Mouse (Mus musculus): ENCODE results near the gene Mtor.

DNA sequence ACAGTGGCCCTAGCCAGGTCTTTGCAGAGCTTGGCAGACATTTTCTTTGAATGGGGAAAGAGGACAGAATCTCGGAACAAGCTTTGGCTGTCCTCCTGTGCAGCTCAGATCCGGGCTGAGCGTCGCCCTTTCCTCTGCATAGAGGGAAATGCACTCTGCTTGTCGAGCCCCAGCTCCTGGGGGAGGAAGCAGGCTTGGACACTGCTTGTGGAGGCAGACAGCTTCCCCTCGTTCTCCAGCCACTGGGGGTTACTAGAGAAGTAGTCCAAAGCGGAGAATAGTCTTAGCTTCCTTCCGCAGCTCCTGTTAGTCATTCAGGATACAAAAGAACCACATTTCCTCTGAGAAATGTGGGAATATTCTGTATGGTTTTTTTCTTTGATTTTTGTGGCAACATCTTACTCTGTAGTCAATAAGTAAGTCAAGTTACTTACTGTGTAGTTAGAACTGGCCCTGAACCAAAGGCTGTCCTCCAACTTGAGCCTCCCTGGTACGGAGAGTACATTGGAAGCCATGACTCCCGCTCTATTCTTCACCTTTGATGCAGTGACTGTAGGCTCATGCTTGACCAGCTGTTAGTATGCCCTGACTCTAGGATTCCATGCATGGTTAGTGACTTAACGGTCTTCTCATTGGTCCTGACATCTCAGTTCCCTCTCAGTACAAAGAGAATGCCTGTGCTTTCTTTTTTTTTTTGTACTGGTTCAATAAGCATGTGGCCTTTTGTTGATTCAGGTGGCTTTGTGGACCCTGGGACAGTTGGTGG lies 21.3 kb downstream of the Mtor start:
- TF ChIP-seq EP300 (IDR thresholded peaks at IDR 0.05; ENCODE audit: low read depth) (no peak), CTCF (IDR thresholded peaks at IDR 0.05; ENCODE audit: low read depth) (no peak)
